Mouse (Mus musculus) c-Kit-positive CD71-positive TER-119-positive erythroid progenitor cells, embryonic 14.5 days (primary cell): ENCODE measurements around the gene Itfg1.

Source experiments
- DNase-seq: peaks from one replicate; pipeline ENCODE4 v3.0.0-alpha.2; 2013; ENCODE audit warnings: low spot score

The Itfg1 gene

DNA sequence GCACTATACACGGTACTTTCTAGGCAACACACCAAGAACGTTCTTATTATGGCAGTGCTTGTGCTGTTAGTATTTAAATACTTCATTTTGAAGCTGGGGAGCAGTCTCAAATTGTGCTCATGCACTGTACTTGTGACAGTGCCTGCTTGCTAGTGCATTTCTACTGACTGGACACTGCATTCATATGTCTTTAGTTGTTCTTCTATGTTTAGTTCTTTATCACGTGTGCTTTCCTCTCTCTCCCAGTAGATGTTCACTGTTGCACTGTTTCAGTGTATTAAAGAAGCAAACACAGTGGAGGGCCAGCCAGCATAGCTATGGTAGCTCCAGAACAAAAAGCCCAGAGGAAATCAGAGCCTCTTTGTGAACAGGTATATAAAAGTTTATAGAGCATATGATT lies 110.2 kb downstream of the Itfg1 start:
- DNase-seq, result no peak

- no peak for DNase-seq
Measured at GRCm38 (mm10) chr8:85717271-85717670, 123.5 kb downstream of the Itfg1 start.

- no peak for DNase-seq
Measured at GRCm38 (mm10) chr8:85716696-85717095, 124.0 kb downstream of the Itfg1 start.

- DNase-seq, result no peak
Measured at GRCm38 (mm10) chr8:85706988-85707387, 133.7 kb downstream of the Itfg1 start.

DNA sequence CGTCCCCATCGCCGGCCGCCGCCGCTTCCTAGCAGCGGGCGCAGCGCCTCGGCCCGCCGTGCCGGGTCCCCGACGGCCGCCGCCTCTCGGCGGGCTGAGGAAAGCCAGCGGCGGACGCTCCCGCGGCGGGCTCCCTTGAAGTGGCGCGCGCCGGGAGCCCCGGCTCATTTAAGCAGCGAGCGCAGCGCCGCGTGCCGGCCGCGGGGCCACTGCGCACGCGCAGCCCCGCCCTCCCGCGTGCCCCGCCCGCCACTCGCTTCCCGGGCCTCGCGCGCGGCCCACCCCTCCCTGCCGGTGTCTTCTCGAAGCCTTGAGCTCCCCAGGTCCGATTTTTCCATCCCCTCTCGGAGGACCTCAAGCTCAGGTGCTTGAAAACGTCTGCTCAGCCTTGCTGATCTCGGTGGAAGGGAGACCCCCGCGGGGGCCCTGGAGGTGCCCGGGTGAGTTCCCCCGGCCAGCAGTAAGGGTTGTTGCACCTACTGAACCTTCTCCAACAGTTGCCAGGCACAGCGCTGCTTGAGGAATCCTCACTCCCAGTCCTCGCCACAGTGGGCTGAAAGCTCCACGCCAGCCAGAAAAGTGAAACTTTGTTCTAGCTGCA lies 139.9 kb downstream of the Itfg1 start, which contains the start of gene Neto2:
Gene Neto2, minus strand, starts transcription at position 174 of the 601 bp plus-strand sequence.
- DNase-seq, result peak; percentile 37

- DNase-seq, result peak; percentile 43
Measured at GRCm38 (mm10) chr8:85700101-85700750, 140.5 kb downstream of the Itfg1 start.

DNA sequence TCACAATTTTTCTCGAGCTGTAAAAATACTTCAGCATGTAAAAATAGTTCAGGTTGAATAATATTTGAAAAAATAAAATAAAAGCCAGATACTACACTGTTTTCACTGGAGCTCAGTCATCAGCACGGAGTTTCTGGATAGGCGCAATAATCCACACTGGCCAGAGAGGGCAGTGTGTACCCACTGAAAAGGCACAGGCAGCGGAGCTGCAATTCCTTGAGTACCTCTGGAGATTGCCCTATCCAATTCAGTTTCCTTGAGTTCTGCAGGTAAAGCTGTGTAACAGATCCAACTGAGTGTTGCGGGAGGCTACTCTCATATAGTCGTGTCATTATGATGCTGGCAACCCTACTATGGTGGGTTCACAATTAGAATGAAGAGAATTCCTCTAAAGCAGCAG lies 141.7 kb downstream of the Itfg1 start:
- DNase-seq, result peak; percentile 76
